Mouse (Mus musculus): ENCODE measurements around the gene Sugct.
"Not testable (repeated sequence)": the region's sequence is repeated elsewhere in the genome, so short reads cannot be mapped to it uniquely, and the experiment has no call there.

Gene Sugct

GRCm38 (mm10) chr13:16901424-16901823 lies 793.9 kb downstream of the Sugct start:
- DNase-seq (ENCODE audit: low spot score) = no peak

DNA sequence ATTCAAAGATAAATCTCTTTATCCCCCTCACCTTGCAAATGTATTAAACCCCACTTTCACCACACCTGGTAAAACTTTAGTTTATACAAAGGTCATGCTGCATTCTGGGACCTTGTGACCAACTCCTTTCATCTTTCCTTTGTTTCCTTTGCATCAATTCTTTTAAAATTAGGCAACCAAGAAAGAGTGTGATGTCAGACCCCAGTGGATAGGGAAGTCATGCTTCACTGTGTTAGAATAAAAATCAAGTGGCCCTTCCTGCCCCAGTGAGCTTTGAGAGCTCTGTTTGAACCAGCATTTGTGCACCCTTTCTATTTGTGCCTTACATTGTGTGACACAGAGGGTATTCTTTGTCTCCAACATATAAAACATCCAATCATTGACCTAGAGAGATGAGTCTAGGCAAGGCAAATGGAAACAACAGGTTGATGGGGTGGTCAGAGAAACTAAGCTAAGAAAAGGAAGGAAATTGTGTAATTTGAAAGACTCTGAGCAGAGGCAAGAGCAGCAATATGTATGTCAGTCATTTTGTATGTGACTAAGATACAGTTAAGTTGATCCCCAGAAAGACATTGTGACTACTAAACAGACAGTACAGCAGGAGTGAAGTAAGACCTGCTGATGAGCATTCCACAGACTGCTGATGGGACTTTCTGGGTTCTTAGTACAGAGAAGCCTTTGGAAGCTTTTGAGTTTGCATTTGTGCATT lies 797.1 kb downstream of the Sugct start:
- no peak for DNase-seq (ENCODE audit: low spot score)

DNA sequence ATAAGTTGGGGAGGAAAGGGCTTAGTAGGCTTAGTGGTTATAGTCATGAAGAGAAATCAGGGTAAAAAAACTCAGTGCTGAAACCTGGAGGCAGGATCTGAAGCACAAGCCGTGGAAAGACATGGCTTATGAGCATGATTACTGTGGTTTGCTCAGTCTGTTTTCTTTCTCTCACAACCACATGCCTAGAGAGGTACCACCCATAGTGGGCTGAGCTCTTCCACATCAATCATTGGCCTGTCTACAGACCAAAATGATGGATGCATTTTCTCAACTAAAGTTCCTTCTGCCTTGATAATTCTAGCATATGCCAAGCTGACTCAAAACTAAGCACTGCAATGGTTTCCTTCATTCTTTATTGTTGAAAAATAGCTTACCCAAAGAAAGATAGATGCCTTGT lies 817.3 kb downstream of the Sugct start:
- no peak for DNase-seq (ENCODE audit: low spot score)

DNA sequence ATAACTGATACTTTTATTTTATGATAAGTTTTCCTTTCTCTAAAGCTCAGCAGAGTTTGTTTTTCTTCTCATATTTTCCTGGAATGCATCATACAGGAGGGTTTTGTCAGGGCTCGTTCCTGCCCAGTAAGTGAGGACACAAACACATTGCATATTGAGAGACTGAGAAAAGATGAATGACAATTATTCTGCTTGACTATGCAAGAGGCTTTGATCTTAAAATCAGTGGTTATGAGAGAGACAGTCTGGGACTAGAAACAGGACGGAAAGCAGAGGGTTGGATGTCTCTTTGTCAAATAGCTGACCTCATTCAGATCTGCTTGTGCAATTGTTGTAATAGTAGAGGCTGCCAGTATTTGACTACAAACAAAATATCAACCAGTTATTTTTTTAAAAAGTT lies 835.4 kb downstream of the Sugct start:
- no peak for DNase-seq (ENCODE audit: low spot score)

GRCm38 (mm10) chr13:16847236-16847635 lies 848.1 kb downstream of the Sugct start:
- no peak for DNase-seq (ENCODE audit: low spot score)

- DNase-seq (ENCODE audit: low spot score) = no peak
Observed at GRCm38 (mm10) chr13:16840994-16841393, 854.4 kb downstream of the Sugct start.

DNA sequence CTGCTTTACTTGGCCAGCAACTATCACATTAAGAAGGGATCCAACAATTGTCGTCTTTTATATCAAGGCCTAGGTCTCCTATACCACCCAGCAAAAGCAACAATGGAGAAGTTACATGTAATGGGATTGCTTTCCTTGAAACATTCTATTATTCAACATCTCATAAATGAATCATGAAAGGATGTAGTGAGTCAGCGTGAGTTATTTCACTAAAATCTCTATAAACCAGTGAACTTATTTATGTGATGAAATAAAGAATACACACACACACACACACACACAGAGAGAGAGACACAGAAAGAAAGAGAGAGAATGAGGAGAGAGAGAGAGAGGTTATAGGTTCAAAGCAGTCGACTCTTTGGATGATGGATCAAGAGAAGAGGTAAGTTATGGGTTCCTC lies 856.9 kb downstream of the Sugct start:
- no peak for DNase-seq (ENCODE audit: low spot score)

- DNase-seq (ENCODE audit: low spot score) = no peak
Observed at GRCm38 (mm10) chr13:16835111-16835510, 860.2 kb downstream of the Sugct start.

- no peak for DNase-seq (ENCODE audit: low spot score)
Observed at GRCm38 (mm10) chr13:16833069-16833468, 862.3 kb downstream of the Sugct start.

DNA sequence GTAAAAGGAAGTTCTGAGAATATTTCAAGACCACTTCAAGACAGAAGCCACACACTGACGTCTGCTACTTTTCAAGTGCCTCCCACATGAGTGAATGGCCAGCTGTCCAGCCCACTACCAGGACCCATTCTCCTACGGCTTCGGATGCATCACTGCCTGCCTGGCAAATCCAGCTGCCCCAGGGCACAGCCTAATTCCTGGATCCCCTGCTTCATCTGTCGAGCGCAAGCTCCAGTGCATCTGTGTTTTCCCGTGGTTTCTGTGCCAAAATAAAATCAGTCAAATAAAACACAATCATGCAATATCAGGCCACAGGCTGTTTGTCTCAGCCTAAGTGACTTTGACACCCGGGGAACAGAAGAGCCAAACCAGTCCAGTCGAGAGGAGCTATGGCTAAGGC lies 863.5 kb downstream of the Sugct start:
- DNase-seq (ENCODE audit: low spot score) = no peak

GRCm38 (mm10) chr13:16830291-16830690 lies 865.1 kb downstream of the Sugct start:
- not testable (repeated sequence) for DNase-seq (ENCODE audit: low spot score)

- no peak for DNase-seq (ENCODE audit: low spot score)
Observed at GRCm38 (mm10) chr13:16829589-16829988, 865.8 kb downstream of the Sugct start.

DNA sequence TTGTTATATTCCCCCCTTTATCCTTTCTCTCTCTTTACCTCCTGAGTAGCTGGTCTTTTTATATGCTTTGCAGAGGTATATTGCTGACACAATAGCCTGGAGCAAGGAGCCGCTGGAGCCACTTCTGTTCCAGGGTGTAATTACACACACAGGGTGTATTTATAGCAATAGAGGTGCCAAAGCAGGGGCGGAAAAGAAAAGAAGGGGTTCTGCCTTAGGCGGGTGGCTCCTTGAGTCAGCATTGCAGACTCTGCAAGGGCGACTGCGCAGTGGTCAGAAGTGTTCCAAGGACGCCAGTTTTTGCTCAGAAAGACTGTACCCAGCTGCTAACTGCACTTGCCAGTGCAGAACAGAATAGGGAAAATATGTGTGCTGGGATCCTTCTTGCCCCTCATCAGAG lies 869.7 kb downstream of the Sugct start:
- DNase-seq (ENCODE audit: low spot score) = no peak

DNA sequence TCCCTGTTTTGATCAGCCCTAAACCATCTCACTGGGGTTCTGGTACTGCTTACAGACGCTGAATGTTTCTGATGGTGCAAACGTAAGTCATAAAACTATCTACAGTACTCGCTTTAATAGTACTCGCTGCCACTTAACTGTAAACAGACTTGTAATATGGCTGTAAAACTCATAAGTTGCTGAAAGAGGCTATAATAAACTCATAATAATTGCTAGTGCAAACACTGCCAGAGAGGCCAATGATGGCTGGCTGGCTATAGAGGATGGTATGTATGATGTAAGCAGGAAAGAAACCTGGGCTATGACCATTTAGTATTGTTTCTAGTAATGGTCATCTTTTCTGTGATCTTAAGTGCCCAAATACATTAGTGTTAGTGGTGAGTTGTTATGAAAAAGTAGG lies 873.6 kb downstream of the Sugct start:
- DNase-seq (ENCODE audit: low spot score) = no peak

DNA sequence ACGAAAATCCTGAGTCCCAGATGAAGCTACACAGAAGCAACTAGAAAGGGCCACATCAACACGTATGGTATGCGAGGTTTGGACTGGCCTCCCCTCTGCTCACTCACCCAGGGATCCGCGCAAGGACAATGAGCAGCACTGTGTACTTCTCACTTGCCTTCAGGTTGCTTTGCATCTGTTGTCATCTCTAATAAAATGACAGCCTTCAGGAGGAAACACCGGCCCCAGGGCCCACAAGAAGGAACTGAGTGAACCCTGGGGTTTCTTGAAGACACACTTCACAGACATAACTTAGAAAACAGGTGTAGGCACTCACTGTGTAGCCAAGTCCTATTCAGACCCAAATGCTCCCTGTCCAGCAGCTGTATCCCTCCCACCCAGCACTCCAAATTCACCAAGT lies 877.9 kb downstream of the Sugct start:
- no peak for DNase-seq (ENCODE audit: low spot score)

DNA sequence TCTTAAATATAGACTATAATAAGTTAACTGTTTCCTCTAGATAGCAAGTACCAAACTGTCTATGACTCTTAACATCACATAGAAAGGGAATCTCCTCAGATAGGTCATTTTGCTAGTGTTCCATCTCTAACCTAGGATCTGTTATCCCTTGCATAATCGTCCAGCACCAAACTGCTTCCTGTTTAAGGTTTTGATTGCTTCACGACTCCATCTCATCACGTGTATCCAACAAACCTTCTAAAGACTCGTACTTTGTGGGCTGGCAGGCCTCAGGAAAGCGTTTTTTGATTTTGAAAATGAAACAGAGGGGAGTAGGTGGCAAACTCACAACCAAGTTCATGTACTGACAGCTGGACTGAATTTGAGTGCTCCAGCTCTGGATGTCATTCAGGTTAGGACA lies 878.6 kb downstream of the Sugct start:
- no peak for DNase-seq (ENCODE audit: low spot score)

DNA sequence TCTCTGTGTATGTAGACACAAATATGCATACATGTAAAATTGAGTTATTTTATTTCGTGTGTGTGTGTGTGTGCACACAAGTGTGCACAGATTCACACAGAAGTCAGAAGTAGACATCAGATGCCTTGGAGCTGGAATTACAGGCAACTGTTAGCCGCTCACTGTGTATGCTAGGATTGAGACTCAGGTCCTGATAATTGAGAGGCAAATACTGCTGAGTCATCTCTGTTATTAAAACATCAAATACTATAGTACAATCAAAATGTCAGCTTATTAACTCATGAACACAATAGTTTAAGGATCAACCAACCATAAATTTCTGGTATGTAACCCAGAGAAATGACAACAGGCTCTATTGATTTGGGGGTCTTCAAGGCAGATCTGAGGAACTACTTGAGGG lies 883.1 kb downstream of the Sugct start:
- DNase-seq (ENCODE audit: low spot score) = no peak

All from testis, postnatal 14 days (tissue).